Mouse (Mus musculus) stomach, postnatal 0 days (tissue): ENCODE results near the gene Chrd. TPM values are rescaled to one million over a fixed set of nuclear protein-coding genes. Genes with fewer than 3 reads are reported as not detected.

ENCODE experiments used
- ATAC-seq: fragments of 200-750 bp; cut with Nextera tagmentation; 2 replicates; pipeline ENCODE4 v1.8.0; 2017; ENCODE audit not compliant: low FRiP score, low TSS enrichment
- DNase-seq: peaks from one replicate; pipeline ENCODE4 v3.0.0-alpha.2; 2016; ENCODE audit warnings: low spot score
- H3K27ac ChIP-seq: fragments of 300-500 bp; sonication (generic); replicated peaks from 2 replicates; pipeline ENCODE4 v1.5.1; 2014; ENCODE audit warnings: mild to moderate bottlenecking, control low read depth
- H3K27me3 ChIP-seq: fragments of 300-500 bp; sonication (generic); 2 replicates; pipeline ENCODE4 v1.6.1; 2014; ENCODE audit warnings: low read length; ENCODE audit not compliant: control insufficient read depth, insufficient read depth
- H3K36me3 ChIP-seq: fragments of 300-500 bp; sonication (generic); 2 replicates; pipeline ENCODE4 v1.6.1; 2014; ENCODE audit warnings: low read length, mixed read lengths; ENCODE audit not compliant: control insufficient read depth, insufficient read depth
- H3K4me1 ChIP-seq: fragments of 300-500 bp; sonication (generic); replicated peaks from 2 replicates; pipeline ENCODE4 v1.6.1; 2014; ENCODE audit warnings: antibody characterized with exemption; ENCODE audit not compliant: control insufficient read depth, insufficient read depth
- H3K4me2 ChIP-seq: fragments of 300-500 bp; sonication (generic); replicated peaks from 2 replicates; pipeline ENCODE4 v1.6.1; 2014; ENCODE audit warnings: low read depth, mild to moderate bottlenecking, control low read depth, moderate library complexity
- H3K4me3 ChIP-seq: fragments of 300-500 bp; sonication (generic); 2 replicates; pipeline ENCODE4 v1.5.1; 2014; ENCODE audit warnings: low read depth, low read length, control low read depth
- H3K9ac ChIP-seq: fragments of 300-500 bp; sonication (generic); 2 replicates; pipeline ENCODE4 v1.6.1; 2014; ENCODE audit warnings: mild to moderate bottlenecking, low read length, control low read depth, mixed read lengths
- H3K9me3 ChIP-seq: fragments of 300-500 bp; sonication (generic); 2 replicates; pipeline ENCODE4 v1.6.1; 2016; ENCODE audit warnings: low read length; ENCODE audit not compliant: control insufficient read depth
- CTCF ChIP-seq: IDR thresholded peaks from 2 replicates; pipeline ENCODE4 v1.5.1; 2016; ENCODE audit warnings: antibody characterized with exemption, low read depth, mild to moderate bottlenecking, moderate library complexity
- EP300 ChIP-seq: optimal IDR thresholded peaks from 2 replicates; pipeline ENCODE3; 2016; ENCODE audit warnings: antibody characterized with exemption
- WGBS: fragments of 180-500 bp; shearing (Covaris S2); extraction: QIAGEN DNeasy Blood & Tissue Kit; methylation state at CpG from one replicate; pipeline ENCODE4 v1.1.7; 2014; 5-methylcytosine and 5-hydroxymethylcytosine counted together
- polyA plus RNA-seq: library from polyadenylated mRNA; unstranded; fragments of >200 nt; fragmentation: Nextera tagmentation; extraction: Ambion mirVana; gene quantifications from 2 replicates; pipeline ENCODE4 v1.2.1, GENCODE M21; 2015

Gene Chrd
- polyA plus RNA-seq, 1 experiment from 2014 or later: 2.9 TPM

GRCm38 (mm10) chr16:20714307-20715080, 18.4 kb upstream of the Chrd start:
- Histone ChIP-seq H3K9me3 (no peaks in the 10 kb centered on the region), H3K4me3 (peak overlapping the region; percentile 66; the same call in 1 of the 2 replicates), H3K36me3 (no peaks in the 10 kb centered on the region), H3K4me1 (peaks cover 3% of the 10 kb centered on the region; the same call in 1 of the 2 replicates), H3K4me2 (peak overlapping the region; percentile 91), H3K27ac (no peak overlapping the region; the same call in 1 of the 2 replicates), H3K27me3 (no peaks in the 10 kb centered on the region), H3K9ac (peak overlapping the region; percentile 74; the same call in 1 of the 2 replicates)
- 49% methylated on average over 11 of the region's 11 CpGs for WGBS
- ATAC-seq (no peak), DNase-seq (no peak)
- no peak for TF ChIP-seq CTCF
- TF ChIP-seq EP300: no peak

GRCm38 (mm10) chr16:20715161-20715560, 17.8 kb upstream of the Chrd start:
- H3K9ac ChIP-seq: peak overlapping the region; percentile 74
- peak overlapping the region; percentile 66; the same call in 1 of the 2 replicates for H3K4me3 ChIP-seq
- ATAC-seq (no peak), DNase-seq (no peak)
- TF ChIP-seq CTCF: no peak
- no peak for TF ChIP-seq EP300
- H3K4me1 ChIP-seq: peaks cover 3% of the 10 kb centered on the region; the same call in 1 of the 2 replicates
- 49% methylated on average over 2 of the region's 2 CpGs for WGBS
- no peaks in the 10 kb centered on the region for H3K9me3 ChIP-seq
- peak overlapping the region; percentile 91 for H3K4me2 ChIP-seq
- no peaks in the 10 kb centered on the region for H3K36me3 ChIP-seq
- H3K27me3 ChIP-seq: no peaks in the 10 kb centered on the region
- peak overlapping the region; percentile 97 for H3K27ac ChIP-seq

- 3% methylated on average over 8 of the region's 12 CpGs for WGBS
- no peaks in the 10 kb centered on the region for H3K27me3 ChIP-seq
- no peaks in the 10 kb centered on the region for H3K9me3 ChIP-seq
- H3K4me1 ChIP-seq: peaks cover 3% of the 10 kb centered on the region; the same call in 1 of the 2 replicates
- H3K27ac ChIP-seq: peak overlapping the region; percentile 97
- peak overlapping the region; percentile 74 for H3K9ac ChIP-seq
- DNase-seq (no peak), ATAC-seq (no peak)
- H3K36me3 ChIP-seq: no peaks in the 10 kb centered on the region
- no peak for TF ChIP-seq CTCF
- H3K4me3 ChIP-seq: peak overlapping the region; percentile 66
- H3K4me2 ChIP-seq: peak overlapping the region; percentile 91
These were observed 17.4 kb upstream of the Chrd start for GRCm38 (mm10) chr16:20715566-20715965.

GRCm38 (mm10) chr16:20715976-20716840, 16.7 kb upstream of the Chrd start:
- WGBS: under 1% methylated on average over 62 of the region's 68 CpGs
- H3K4me2 ChIP-seq: peak overlapping the region; percentile 91
- no peaks in the 10 kb centered on the region for H3K9me3 ChIP-seq
- ATAC-seq: peak; percentile 64
- no peaks in the 10 kb centered on the region for H3K36me3 ChIP-seq
- peaks cover 3% of the 10 kb centered on the region; the same call in 1 of the 2 replicates for H3K4me1 ChIP-seq
- H3K4me3 ChIP-seq: peak overlapping the region; percentile 66
- H3K27ac ChIP-seq: peak overlapping the region; percentile 97
- peak; percentile 91 for DNase-seq
- H3K27me3 ChIP-seq: no peaks in the 10 kb centered on the region
- peak overlapping the region; percentile 74 for H3K9ac ChIP-seq
- peak; percentile 62 for TF ChIP-seq CTCF
- peak; percentile 25 for TF ChIP-seq EP300

- Histone ChIP-seq H3K27me3 (no peaks in the 10 kb centered on the region), H3K4me3 (peak overlapping the region; percentile 66), H3K36me3 (no peaks in the 10 kb centered on the region), H3K9ac (peak overlapping the region; percentile 74), H3K9me3 (no peaks in the 10 kb centered on the region), H3K4me2 (peak overlapping the region; percentile 91), H3K27ac (peak overlapping the region; percentile 97), H3K4me1 (peaks cover 3% of the 10 kb centered on the region; the same call in 1 of the 2 replicates)
- TF ChIP-seq EP300: no peak
- TF ChIP-seq CTCF: no peak; the same call in 1 of the 2 replicates
- ATAC-seq (no peak), DNase-seq (no peak)
- WGBS: under 1% methylated on average over 8 of the region's 8 CpGs
These were observed 16.1 kb upstream of the Chrd start for GRCm38 (mm10) chr16:20716841-20717180.
